Mouse (Mus musculus) common myeloid progenitor, adult 5-6 weeks (primary cell): ENCODE measurements at regions not wholly inside any gene's neighbourhood (a gene's known extent, or its start where the extent isn't known, plus 50 kb on each side); places are given as distances from the start of the nearest gene placed in this dataset.

Experiments
- ATAC-seq: replicated peaks from 2 replicates; pipeline ENCODE4 v1.8.0; 2016; ENCODE audit warnings: low read depth, mild to moderate bottlenecking, moderate TSS enrichment, inconsistent platforms; ENCODE audit not compliant: poor library complexity, severe bottlenecking

- no peak for ATAC-seq
Measured at GRCm38 (mm10) chr5:85954526-85954925, 110.9 kb downstream of the Cenpc1 start.

GRCm38 (mm10) chr5:85936667-85937314, 128.6 kb downstream of the Cenpc1 start:
- peak; percentile 86; the same call in 1 of the 2 replicates for ATAC-seq

GRCm38 (mm10) chr5:85918288-85918687, 147.1 kb downstream of the Cenpc1 start:
- ATAC-seq = no peak

GRCm38 (mm10) chr5:85915000-85915399, 150.4 kb downstream of the Cenpc1 start:
- ATAC-seq = 0 out of 2 replicates have a peak, but pooled peaks have one; percentile 47

- no peak for ATAC-seq
Measured at GRCm38 (mm10) chr5:85896452-85896851, 168.9 kb downstream of the Cenpc1 start.

GRCm38 (mm10) chr5:85895814-85896213, 169.6 kb downstream of the Cenpc1 start:
- no peak for ATAC-seq

- ATAC-seq = no peak
Measured at GRCm38 (mm10) chr5:85870311-85870710, 195.1 kb downstream of the Cenpc1 start.

GRCm38 (mm10) chr5:85832556-85832955, 232.8 kb downstream of the Cenpc1 start:
- ATAC-seq = no peak

GRCm38 (mm10) chr5:85795531-85796197, 269.7 kb downstream of the Cenpc1 start:
- ATAC-seq = no peak

GRCm38 (mm10) chr5:85793148-85793547, 272.2 kb downstream of the Cenpc1 start:
- ATAC-seq = no peak

GRCm38 (mm10) chr5:85780730-85781454, 284.5 kb downstream of the Cenpc1 start:
- ATAC-seq = peak; percentile 100

GRCm38 (mm10) chr5:85780017-85780416, 285.4 kb downstream of the Cenpc1 start:
- no peak for ATAC-seq

- no peak for ATAC-seq
Measured at GRCm38 (mm10) chr5:85779205-85779604, 286.2 kb downstream of the Cenpc1 start.

- ATAC-seq = no peak; the same call in 1 of the 2 replicates
Measured at GRCm38 (mm10) chr5:85772660-85773059, 292.7 kb downstream of the Cenpc1 start.

- peak; percentile 98 for ATAC-seq
Measured at GRCm38 (mm10) chr5:85772086-85772485, 293.3 kb downstream of the Cenpc1 start.

- ATAC-seq = no peak
Measured at GRCm38 (mm10) chr5:85767157-85767556, 298.2 kb downstream of the Cenpc1 start.

GRCm38 (mm10) chr5:85756716-85757115, 308.7 kb downstream of the Cenpc1 start:
- no peak for ATAC-seq

- ATAC-seq = no peak
Measured at GRCm38 (mm10) chr5:85754227-85754626, 311.2 kb downstream of the Cenpc1 start.

GRCm38 (mm10) chr5:85753109-85753508, 312.3 kb downstream of the Cenpc1 start:
- no peak for ATAC-seq

GRCm38 (mm10) chr5:85751649-85752048, 313.7 kb downstream of the Cenpc1 start:
- no peak for ATAC-seq

GRCm38 (mm10) chr5:85750893-85751292, 314.5 kb downstream of the Cenpc1 start:
- ATAC-seq = no peak
